Mouse (Mus musculus) bone marrow, adult 2 months (tissue): Measurements from ENCODE around the gene Zfp697.
"Not testable (repeated sequence)": the region's sequence is repeated elsewhere in the genome, so short reads cannot be mapped to it uniquely, and the experiment has no call there.

Experiments used
- CTCF ChIP-seq: fragments of 200-500 bp; IDR thresholded peaks from 2 replicates; pipeline ENCODE4 v1.5.1; 2011; ENCODE audit warnings: low read length, control low read depth; ENCODE audit not compliant: control insufficient read depth, insufficient read depth
- POLR2A ChIP-seq: fragments of 200-500 bp; IDR thresholded peaks from 2 replicates; pipeline ENCODE4 v1.6.1; 2011; ENCODE audit warnings: low read depth, mild to moderate bottlenecking, control low read depth, low read length, borderline replicate concordance; ENCODE audit not compliant: control insufficient read depth

DNA sequence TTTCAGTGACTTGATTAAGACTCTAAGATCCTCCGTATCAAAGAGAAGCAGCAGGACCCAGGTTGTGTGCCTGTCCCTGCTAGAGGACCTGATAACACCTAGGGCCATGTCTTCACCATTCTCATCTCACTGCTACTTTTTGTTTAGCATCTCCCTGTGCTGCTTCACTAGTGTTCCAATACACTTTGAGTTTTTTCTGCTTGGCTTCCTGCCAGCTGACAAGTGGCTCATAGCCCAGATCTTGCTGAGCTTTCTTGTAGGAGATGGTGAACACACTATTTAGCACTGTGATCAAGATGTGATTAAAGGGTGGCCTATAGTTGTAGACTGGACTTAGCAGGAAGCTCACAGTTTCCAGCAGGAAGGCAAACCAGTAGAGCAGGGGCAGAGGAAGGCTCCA is 198.8 kb downstream of the Zfp697 start:
- TF ChIP-seq POLR2A, CTCF: not testable (repeated sequence)
